Mouse (Mus musculus): ENCODE results near the gene Usp39. TPM values are rescaled to one million over a fixed set of nuclear protein-coding genes. Genes with fewer than 3 reads are reported as not detected.

The Usp39 gene
- polyA plus RNA-seq, 1 experiment from 2014 or later: 27.3 TPM

DNA sequence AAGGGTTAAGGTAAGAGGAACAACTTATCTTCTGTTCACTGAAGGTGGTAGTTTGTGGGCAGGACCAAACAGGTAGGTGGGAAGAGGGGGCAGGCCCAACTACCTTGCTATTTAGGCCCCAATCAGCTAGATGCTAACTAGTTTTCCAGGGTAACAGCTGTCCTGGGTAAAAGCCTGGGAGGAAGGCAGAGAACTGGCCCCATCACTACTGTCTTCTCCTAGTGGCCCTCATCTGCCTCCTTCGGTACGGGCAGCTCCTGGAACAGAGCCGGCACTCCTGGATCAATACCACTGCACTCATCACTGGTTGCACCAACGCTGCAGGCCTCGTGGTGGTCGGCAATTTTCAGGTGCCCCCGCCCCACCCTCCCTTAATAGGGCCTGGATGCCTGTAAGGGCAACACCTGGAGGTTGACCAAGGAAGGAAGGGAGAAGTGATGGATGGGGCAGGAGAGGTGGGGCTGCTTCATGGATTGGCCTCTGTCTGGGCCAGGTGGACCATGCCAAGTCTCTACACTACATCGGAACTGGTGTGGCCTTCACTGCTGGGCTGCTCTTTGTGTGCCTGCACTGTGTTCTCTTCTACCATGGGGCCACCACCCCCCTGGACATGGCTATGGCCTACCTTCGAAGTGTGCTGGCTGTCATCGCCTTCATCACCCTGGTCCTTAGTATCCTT, 13.2 kb upstream of the Usp39 start:
- H3K4me1 ChIP-seq (ENCODE audit: control insufficient read depth, insufficient read depth, low read length): peaks cover 28% of the 10 kb centered on the region

GRCm38 (mm10) chr6:72357164-72358079, 12.4 kb upstream of the Usp39 start:
- Histone ChIP-seq H3K4me1 (ENCODE audit: control insufficient read depth, insufficient read depth, low read length) (peaks cover 31% of the 10 kb centered on the region), H3K27ac (ENCODE audit: low read length) (no peak overlapping the region), H3K9me3 (replicated peaks; ENCODE audit: control insufficient read depth, low read length) (no peaks in the 10 kb centered on the region), H3K9ac (ENCODE audit: low read length) (no peak overlapping the region), H3K36me3 (ENCODE audit: control insufficient read depth, insufficient read depth) (peaks cover 10% of the 10 kb centered on the region; the same call in 1 of the 2 replicates), H3K4me3 (ENCODE audit: low read length) (no peak overlapping the region), H3K27me3 (ENCODE audit: control insufficient read depth, insufficient read depth, low read length) (no peaks in the 10 kb centered on the region), H3K4me2 (ENCODE audit: low read depth, low read length) (no peak overlapping the region)
- ATAC-seq (replicated peaks; ENCODE audit: extremely low read depth, insufficient read depth, low FRiP score): no peak
- WGBS: 55% methylated on average over 5 of the region's 5 CpGs

More for the DNA sequence above, 13.2 kb upstream of the Usp39 start:
- Histone ChIP-seq H3K27ac (ENCODE audit: low read length) (no peak overlapping the region), H3K4me2 (ENCODE audit: low read depth, low read length) (no peak overlapping the region), H3K27me3 (ENCODE audit: control insufficient read depth, insufficient read depth, low read length) (no peaks in the 10 kb centered on the region), H3K9ac (ENCODE audit: low read length) (no peak overlapping the region), H3K9me3 (replicated peaks; ENCODE audit: control insufficient read depth, low read length) (no peaks in the 10 kb centered on the region), H3K36me3 (ENCODE audit: control insufficient read depth, insufficient read depth) (peaks cover 10% of the 10 kb centered on the region; the same call in 1 of the 2 replicates), H3K4me3 (ENCODE audit: low read length) (no peak overlapping the region)
- whole genome bisulfite sequencing: 89% methylated on average over 10 of the region's 10 CpGs
- no peak for ATAC-seq (replicated peaks; ENCODE audit: extremely low read depth, insufficient read depth, low FRiP score)

DNA sequence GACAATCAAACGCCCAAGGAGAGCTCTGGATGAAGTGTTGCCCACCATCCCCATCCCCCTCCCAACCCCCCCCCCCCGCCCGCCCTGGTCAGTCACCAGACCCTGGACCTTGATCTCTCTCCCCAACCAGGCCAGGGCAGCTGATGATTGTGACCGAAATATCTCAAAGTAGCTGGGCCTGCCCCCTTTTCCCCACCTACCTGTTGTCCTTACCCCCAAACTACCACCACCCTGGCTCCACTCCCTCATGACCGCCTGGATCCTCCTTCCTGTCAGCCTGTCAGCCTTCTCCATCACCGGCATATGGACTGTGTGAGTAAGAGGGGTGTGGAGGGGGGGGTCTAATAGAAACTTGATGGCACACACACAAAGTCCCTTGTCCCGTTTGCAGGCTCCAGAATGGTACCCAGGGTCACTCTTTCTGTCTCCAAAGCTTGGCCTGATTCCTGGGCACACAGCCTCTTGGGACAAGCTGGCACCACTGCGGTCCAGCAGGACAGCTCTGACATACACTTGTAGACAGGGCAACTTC, 11.1 kb upstream of the Usp39 start:
- H3K4me3 ChIP-seq (ENCODE audit: low read length): peak overlapping the region; percentile 70
- H3K36me3 ChIP-seq (ENCODE audit: control insufficient read depth, insufficient read depth): peaks cover 10% of the 10 kb centered on the region; the same call in 1 of the 2 replicates
- H3K27ac ChIP-seq (ENCODE audit: low read length): peak overlapping the region; percentile 38; the same call in 1 of the 2 replicates
- WGBS: 43% methylated on average over 6 of the region's 8 CpGs
- H3K9ac ChIP-seq (ENCODE audit: low read length): peak overlapping the region; percentile 81
- H3K4me1 ChIP-seq (ENCODE audit: control insufficient read depth, insufficient read depth, low read length): peaks cover 28% of the 10 kb centered on the region
- peak overlapping the region; percentile 88 for H3K4me2 ChIP-seq (ENCODE audit: low read depth, low read length)
- H3K27me3 ChIP-seq (ENCODE audit: control insufficient read depth, insufficient read depth, low read length): no peaks in the 10 kb centered on the region
- no peaks in the 10 kb centered on the region for H3K9me3 ChIP-seq (replicated peaks; ENCODE audit: control insufficient read depth, low read length)
- ATAC-seq (replicated peaks; ENCODE audit: extremely low read depth, insufficient read depth, low FRiP score): no peak

GRCm38 (mm10) chr6:72355066-72355911, 10.3 kb upstream of the Usp39 start, which contains the start of gene Tmem150a:
TSS of gene Tmem150a (plus strand) at chr6:72355447.
- H3K9me3 ChIP-seq (replicated peaks; ENCODE audit: control insufficient read depth, low read length): no peaks in the 10 kb centered on the region
- peak; percentile 92 for ATAC-seq (replicated peaks; ENCODE audit: extremely low read depth, insufficient read depth, low FRiP score)
- H3K4me2 ChIP-seq (ENCODE audit: low read depth, low read length): peak within 1 kb of the TSS; percentile 88
- peaks cover 14% of the 10 kb centered on the region for H3K36me3 ChIP-seq (ENCODE audit: control insufficient read depth, insufficient read depth)
- under 1% methylated on average over 71 of the region's 71 CpGs for WGBS
- peak within 1 kb of the TSS; percentile 81 for H3K9ac ChIP-seq (ENCODE audit: low read length)
- peak within 1 kb of the TSS; percentile 70 for H3K4me3 ChIP-seq (ENCODE audit: low read length)
- H3K27me3 ChIP-seq (ENCODE audit: control insufficient read depth, insufficient read depth, low read length): no peaks in the 10 kb centered on the region
- H3K4me1 ChIP-seq (ENCODE audit: control insufficient read depth, insufficient read depth, low read length): peaks cover 21% of the 10 kb centered on the region
- peak within 1 kb of the TSS; percentile 38 for H3K27ac ChIP-seq (ENCODE audit: low read length)

GRCm38 (mm10) chr6:72354025-72354424, 9.0 kb upstream of the Usp39 start:
- Histone ChIP-seq H3K27ac (ENCODE audit: low read length) (no peak overlapping the region), H3K27me3 (ENCODE audit: control insufficient read depth, insufficient read depth, low read length) (no peaks in the 10 kb centered on the region), H3K9me3 (replicated peaks; ENCODE audit: control insufficient read depth, low read length) (no peaks in the 10 kb centered on the region)

GRCm38 (mm10) chr6:72352636-72353405, 7.8 kb upstream of the Usp39 start:
- peaks cover 10% of the 10 kb centered on the region for H3K36me3 ChIP-seq (ENCODE audit: control insufficient read depth, insufficient read depth)
- no peaks in the 10 kb centered on the region for H3K9me3 ChIP-seq (replicated peaks; ENCODE audit: control insufficient read depth, low read length)
- H3K4me1 ChIP-seq (ENCODE audit: control insufficient read depth, insufficient read depth, low read length): peaks cover 28% of the 10 kb centered on the region
- 42% methylated on average over 5 of the region's 5 CpGs for WGBS
- H3K4me3 ChIP-seq (ENCODE audit: low read length): no peak overlapping the region
- peak overlapping the region; percentile 11; the same call in 1 of the 2 replicates for H3K27ac ChIP-seq (ENCODE audit: low read length)
- H3K4me2 ChIP-seq (ENCODE audit: low read depth, low read length): no peak overlapping the region
- no peak overlapping the region for H3K9ac ChIP-seq (ENCODE audit: low read length)
- ATAC-seq (replicated peaks; ENCODE audit: extremely low read depth, insufficient read depth, low FRiP score): no peak
- H3K27me3 ChIP-seq (ENCODE audit: control insufficient read depth, insufficient read depth, low read length): no peaks in the 10 kb centered on the region

More at GRCm38 (mm10) chr6:72354025-72354424, 9.0 kb upstream of the Usp39 start:
- no peak for ATAC-seq (replicated peaks; ENCODE audit: extremely low read depth, insufficient read depth, low FRiP score)
- no peak overlapping the region for H3K4me3 ChIP-seq (ENCODE audit: low read length)
- H3K4me1 ChIP-seq (ENCODE audit: control insufficient read depth, insufficient read depth, low read length): peaks cover 21% of the 10 kb centered on the region
- 86% methylated on average over 1 of the region's 1 CpGs for WGBS
- H3K4me2 ChIP-seq (ENCODE audit: low read depth, low read length): no peak overlapping the region
- no peak overlapping the region for H3K9ac ChIP-seq (ENCODE audit: low read length)
- H3K36me3 ChIP-seq (ENCODE audit: control insufficient read depth, insufficient read depth): peaks cover 16% of the 10 kb centered on the region

DNA sequence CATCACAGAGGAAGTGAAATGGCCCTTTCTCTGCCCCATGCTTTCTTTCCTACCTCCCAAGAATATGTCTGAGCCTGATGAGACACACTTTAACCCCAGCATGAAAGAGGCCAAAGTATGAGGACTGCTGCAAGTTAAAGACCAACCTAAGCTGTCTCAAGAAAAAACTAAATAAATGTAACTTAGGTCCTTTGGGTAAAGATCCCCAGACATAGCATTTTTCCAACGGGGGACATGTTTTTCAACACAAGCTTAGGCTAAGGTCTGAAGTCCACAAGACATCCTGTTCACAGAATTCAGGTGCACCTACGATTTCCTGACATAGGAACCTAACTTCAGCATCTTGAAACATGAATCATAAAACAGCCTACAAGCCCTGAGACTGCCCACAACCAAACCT, 5.2 kb upstream of the Usp39 start:
- no peaks in the 10 kb centered on the region for H3K9me3 ChIP-seq (replicated peaks; ENCODE audit: control insufficient read depth, low read length)
- H3K4me3 ChIP-seq (ENCODE audit: low read length): no peak overlapping the region
- H3K27me3 ChIP-seq (ENCODE audit: control insufficient read depth, insufficient read depth, low read length): no peaks in the 10 kb centered on the region
- H3K27ac ChIP-seq (ENCODE audit: low read length): no peak overlapping the region
- 86% methylated on average over 2 of the region's 2 CpGs for WGBS
- ATAC-seq (replicated peaks; ENCODE audit: extremely low read depth, insufficient read depth, low FRiP score): no peak
- H3K9ac ChIP-seq (ENCODE audit: low read length): no peak overlapping the region
- peaks cover 34% of the 10 kb centered on the region for H3K4me1 ChIP-seq (ENCODE audit: control insufficient read depth, insufficient read depth, low read length)
- peaks cover 10% of the 10 kb centered on the region for H3K36me3 ChIP-seq (ENCODE audit: control insufficient read depth, insufficient read depth)
- H3K4me2 ChIP-seq (ENCODE audit: low read depth, low read length): no peak overlapping the region

DNA sequence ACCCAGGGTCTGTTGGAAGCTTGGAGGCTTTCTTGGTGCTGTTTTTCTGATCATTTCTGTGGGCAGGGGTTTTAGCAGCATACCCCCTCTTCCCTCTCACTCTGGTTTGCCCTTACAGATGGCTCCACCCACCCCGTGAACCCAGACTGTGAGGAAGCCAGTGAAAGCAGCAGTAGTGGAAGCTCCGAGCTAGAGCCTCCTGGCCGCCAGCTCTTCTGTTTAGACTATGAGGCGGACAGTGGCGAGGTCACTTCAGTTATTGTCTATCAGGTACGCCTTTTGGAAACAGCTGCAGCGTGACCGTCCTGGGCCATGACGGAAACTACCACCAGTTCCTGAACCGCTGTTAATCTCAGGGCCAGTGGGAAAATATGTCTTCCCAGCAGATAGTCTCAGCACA, 3.4 kb upstream of the Usp39 start:
- no peak overlapping the region for H3K27ac ChIP-seq (ENCODE audit: low read length)
- 78% methylated on average over 10 of the region's 10 CpGs for WGBS

More for the DNA sequence above, 3.4 kb upstream of the Usp39 start:
- ATAC-seq (replicated peaks; ENCODE audit: extremely low read depth, insufficient read depth, low FRiP score): no peak
- Histone ChIP-seq H3K9me3 (replicated peaks; ENCODE audit: control insufficient read depth, low read length) (no peaks in the 10 kb centered on the region), H3K4me3 (ENCODE audit: low read length) (peak overlapping the region; percentile 65; the same call in 1 of the 2 replicates), H3K9ac (ENCODE audit: low read length) (peak overlapping the region; percentile 95), H3K4me2 (ENCODE audit: low read depth, low read length) (peak overlapping the region; percentile 88), H3K4me1 (ENCODE audit: control insufficient read depth, insufficient read depth, low read length) (peaks cover 37% of the 10 kb centered on the region), H3K27me3 (ENCODE audit: control insufficient read depth, insufficient read depth, low read length) (no peaks in the 10 kb centered on the region), H3K36me3 (ENCODE audit: control insufficient read depth, insufficient read depth) (peaks cover 10% of the 10 kb centered on the region)
